Mouse (Mus musculus): ENCODE measurements at regions not wholly inside any gene's neighbourhood (a gene's known extent, or its start where the extent isn't known, plus 50 kb on each side); places are given as distances from the start of the nearest gene placed in this dataset.

- WGBS (ENCODE audit: insufficient replicate concordance) = 61% methylated on average over 9 of the region's 9 CpGs
- no peaks in the 10 kb centered on the region for H3K9me3 ChIP-seq (ENCODE audit: low read length)
- H3K36me3 ChIP-seq (replicated peaks; ENCODE audit: insufficient read depth, low read length) = no peaks in the 10 kb centered on the region
- H3K27ac ChIP-seq (ENCODE audit: low read depth) = no peak overlapping the region
- ATAC-seq (no peak), DNase-seq (no peak)
- no peak overlapping the region for H3K4me3 ChIP-seq (ENCODE audit: low read depth, low read length)
- H3K4me1 ChIP-seq (ENCODE audit: insufficient read depth) = no peaks in the 10 kb centered on the region
- no peak overlapping the region for H3K4me2 ChIP-seq (ENCODE audit: low read depth, low read length)
- TF ChIP-seq CTCF (IDR thresholded peaks at IDR 0.05; ENCODE audit: low read depth) (no peak), EP300 (IDR thresholded peaks at IDR 0.05; ENCODE audit: low read depth) (no peak)
- H3K27me3 ChIP-seq (ENCODE audit: insufficient read depth, low read length) = no peaks in the 10 kb centered on the region
- H3K9ac ChIP-seq (replicated peaks) = no peak overlapping the region
Measured at GRCm38 (mm10) chr16:87267954-87268804, 85.8 kb upstream of the N6amt1 start.

- H3K4me3 ChIP-seq (ENCODE audit: low read depth, low read length) = no peak overlapping the region
- no peak overlapping the region for H3K4me2 ChIP-seq (ENCODE audit: low read depth, low read length)
- H3K4me1 ChIP-seq (ENCODE audit: insufficient read depth) = no peaks in the 10 kb centered on the region
- WGBS (ENCODE audit: insufficient replicate concordance) = 74% methylated on average over 4 of the region's 4 CpGs
- DNase-seq (no peak), ATAC-seq (no peak)
- H3K27ac ChIP-seq (ENCODE audit: low read depth) = no peak overlapping the region
- H3K9ac ChIP-seq (replicated peaks) = no peak overlapping the region
- no peaks in the 10 kb centered on the region for H3K27me3 ChIP-seq (ENCODE audit: insufficient read depth, low read length)
- H3K36me3 ChIP-seq (replicated peaks; ENCODE audit: insufficient read depth, low read length) = no peaks in the 10 kb centered on the region
- TF ChIP-seq EP300 (IDR thresholded peaks at IDR 0.05; ENCODE audit: low read depth) (no peak), CTCF (IDR thresholded peaks at IDR 0.05; ENCODE audit: low read depth) (no peak)
- H3K9me3 ChIP-seq (ENCODE audit: low read length) = no peaks in the 10 kb centered on the region
Measured at GRCm38 (mm10) chr16:87267517-87267916, 86.5 kb upstream of the N6amt1 start.

- H3K9ac ChIP-seq (replicated peaks) = no peak overlapping the region
- no peak overlapping the region for H3K4me2 ChIP-seq (ENCODE audit: low read depth, low read length)
- H3K9me3 ChIP-seq (ENCODE audit: low read length) = no peaks in the 10 kb centered on the region
- H3K36me3 ChIP-seq (replicated peaks; ENCODE audit: insufficient read depth, low read length) = no peaks in the 10 kb centered on the region
- no peak overlapping the region for H3K27ac ChIP-seq (ENCODE audit: low read depth)
- 35% methylated on average over 4 of the region's 4 CpGs for WGBS (ENCODE audit: insufficient replicate concordance)
- no peak for TF ChIP-seq CTCF (IDR thresholded peaks at IDR 0.05; ENCODE audit: low read depth)
- TF ChIP-seq EP300 (IDR thresholded peaks at IDR 0.05; ENCODE audit: low read depth) = no peak
- ATAC-seq = no peak
- no peaks in the 10 kb centered on the region for H3K4me1 ChIP-seq (ENCODE audit: insufficient read depth)
- no peaks in the 10 kb centered on the region for H3K27me3 ChIP-seq (ENCODE audit: insufficient read depth, low read length)
- DNase-seq = peak; percentile 20
- H3K4me3 ChIP-seq (ENCODE audit: low read depth, low read length) = no peak overlapping the region
Measured at GRCm38 (mm10) chr16:87263571-87263970, 90.4 kb upstream of the N6amt1 start.

GRCm38 (mm10) chr16:87263041-87263440 is 90.9 kb upstream of the N6amt1 start:
- no peaks in the 10 kb centered on the region for H3K36me3 ChIP-seq (replicated peaks; ENCODE audit: insufficient read depth, low read length)
- ATAC-seq = no peak
- 66% methylated on average over 8 of the region's 8 CpGs for WGBS (ENCODE audit: insufficient replicate concordance)
- H3K4me1 ChIP-seq (ENCODE audit: insufficient read depth) = no peaks in the 10 kb centered on the region
- no peak overlapping the region for H3K4me3 ChIP-seq (ENCODE audit: low read depth, low read length)
- H3K9ac ChIP-seq (replicated peaks) = no peak overlapping the region
- H3K9me3 ChIP-seq (ENCODE audit: low read length) = no peaks in the 10 kb centered on the region
- no peaks in the 10 kb centered on the region for H3K27me3 ChIP-seq (ENCODE audit: insufficient read depth, low read length)
- TF ChIP-seq EP300 (IDR thresholded peaks at IDR 0.05; ENCODE audit: low read depth) (no peak), CTCF (IDR thresholded peaks at IDR 0.05; ENCODE audit: low read depth) (no peak)
- no peak for DNase-seq
- no peak overlapping the region for H3K4me2 ChIP-seq (ENCODE audit: low read depth, low read length)
- no peak overlapping the region for H3K27ac ChIP-seq (ENCODE audit: low read depth)

GRCm38 (mm10) chr16:87262497-87262896 is 91.5 kb upstream of the N6amt1 start:
- H3K9me3 ChIP-seq (ENCODE audit: low read length) = no peaks in the 10 kb centered on the region
- ATAC-seq (no peak), DNase-seq (no peak)
- no peaks in the 10 kb centered on the region for H3K27me3 ChIP-seq (ENCODE audit: insufficient read depth, low read length)
- H3K36me3 ChIP-seq (replicated peaks; ENCODE audit: insufficient read depth, low read length) = no peaks in the 10 kb centered on the region
- WGBS (ENCODE audit: insufficient replicate concordance) = 64% methylated on average over 3 of the region's 3 CpGs
- no peak overlapping the region for H3K27ac ChIP-seq (ENCODE audit: low read depth)
- no peaks in the 10 kb centered on the region for H3K4me1 ChIP-seq (ENCODE audit: insufficient read depth)
- TF ChIP-seq CTCF (IDR thresholded peaks at IDR 0.05; ENCODE audit: low read depth) = no peak
- TF ChIP-seq EP300 (IDR thresholded peaks at IDR 0.05; ENCODE audit: low read depth) = no peak
- H3K4me2 ChIP-seq (ENCODE audit: low read depth, low read length) = no peak overlapping the region
- no peak overlapping the region for H3K4me3 ChIP-seq (ENCODE audit: low read depth, low read length)
- no peak overlapping the region for H3K9ac ChIP-seq (replicated peaks)

- Histone ChIP-seq H3K4me2 (ENCODE audit: low read depth, low read length) (no peak overlapping the region), H3K9ac (replicated peaks) (no peak overlapping the region), H3K4me3 (ENCODE audit: low read depth, low read length) (no peak overlapping the region), H3K27ac (ENCODE audit: low read depth) (no peak overlapping the region), H3K4me1 (ENCODE audit: insufficient read depth) (no peaks in the 10 kb centered on the region), H3K9me3 (ENCODE audit: low read length) (no peaks in the 10 kb centered on the region), H3K36me3 (replicated peaks; ENCODE audit: insufficient read depth, low read length) (no peaks in the 10 kb centered on the region), H3K27me3 (ENCODE audit: insufficient read depth, low read length) (no peaks in the 10 kb centered on the region)
- ATAC-seq = peak; percentile 33; the same call in 1 of the 2 replicates
- DNase-seq = no peak
- peak; percentile 86 for TF ChIP-seq EP300 (IDR thresholded peaks at IDR 0.05; ENCODE audit: low read depth)
- no peak for TF ChIP-seq CTCF (IDR thresholded peaks at IDR 0.05; ENCODE audit: low read depth)
- WGBS (ENCODE audit: insufficient replicate concordance) = 66% methylated on average over 7 of the region's 7 CpGs
Measured at GRCm38 (mm10) chr16:87261527-87261926, 92.5 kb upstream of the N6amt1 start.

Measured in liver, postnatal 0 days (tissue).